Mouse (Mus musculus) stomach, postnatal 0 days (tissue): ENCODE data around the gene 6030445D17Rik. TPM values are rescaled to one million over a fixed set of nuclear protein-coding genes. Genes with fewer than 3 reads are reported as not detected.

Experiments
- ATAC-seq: fragments of 200-750 bp; cut with Nextera tagmentation; 2 replicates; pipeline ENCODE4 v1.8.0; 2017; ENCODE audit not compliant: low FRiP score, low TSS enrichment
- DNase-seq: peaks from one replicate; pipeline ENCODE4 v3.0.0-alpha.2; 2016; ENCODE audit warnings: low spot score
- H3K27ac ChIP-seq: fragments of 300-500 bp; sonication (generic); replicated peaks from 2 replicates; pipeline ENCODE4 v1.5.1; 2014; ENCODE audit warnings: mild to moderate bottlenecking, control low read depth
- H3K27me3 ChIP-seq: fragments of 300-500 bp; sonication (generic); 2 replicates; pipeline ENCODE4 v1.6.1; 2014; ENCODE audit warnings: low read length; ENCODE audit not compliant: control insufficient read depth, insufficient read depth
- H3K36me3 ChIP-seq: fragments of 300-500 bp; sonication (generic); 2 replicates; pipeline ENCODE4 v1.6.1; 2014; ENCODE audit warnings: low read length, mixed read lengths; ENCODE audit not compliant: control insufficient read depth, insufficient read depth
- H3K4me1 ChIP-seq: fragments of 300-500 bp; sonication (generic); replicated peaks from 2 replicates; pipeline ENCODE4 v1.6.1; 2014; ENCODE audit warnings: antibody characterized with exemption; ENCODE audit not compliant: control insufficient read depth, insufficient read depth
- H3K4me2 ChIP-seq: fragments of 300-500 bp; sonication (generic); replicated peaks from 2 replicates; pipeline ENCODE4 v1.6.1; 2014; ENCODE audit warnings: low read depth, mild to moderate bottlenecking, control low read depth, moderate library complexity
- H3K4me3 ChIP-seq: fragments of 300-500 bp; sonication (generic); 2 replicates; pipeline ENCODE4 v1.5.1; 2014; ENCODE audit warnings: low read depth, low read length, control low read depth
- H3K9ac ChIP-seq: fragments of 300-500 bp; sonication (generic); 2 replicates; pipeline ENCODE4 v1.6.1; 2014; ENCODE audit warnings: mild to moderate bottlenecking, low read length, control low read depth, mixed read lengths
- H3K9me3 ChIP-seq: fragments of 300-500 bp; sonication (generic); 2 replicates; pipeline ENCODE4 v1.6.1; 2016; ENCODE audit warnings: low read length; ENCODE audit not compliant: control insufficient read depth
- CTCF ChIP-seq: IDR thresholded peaks from 2 replicates; pipeline ENCODE4 v1.5.1; 2016; ENCODE audit warnings: antibody characterized with exemption, low read depth, mild to moderate bottlenecking, moderate library complexity
- EP300 ChIP-seq: optimal IDR thresholded peaks from 2 replicates; pipeline ENCODE3; 2016; ENCODE audit warnings: antibody characterized with exemption
- WGBS: fragments of 180-500 bp; shearing (Covaris S2); extraction: QIAGEN DNeasy Blood & Tissue Kit; methylation state at CpG from one replicate; pipeline ENCODE4 v1.1.7; 2014; 5-methylcytosine and 5-hydroxymethylcytosine counted together
- polyA plus RNA-seq: library from polyadenylated mRNA; unstranded; fragments of >200 nt; fragmentation: Nextera tagmentation; extraction: Ambion mirVana; gene quantifications from 2 replicates; pipeline ENCODE4 v1.2.1, GENCODE M21; 2015

Gene 6030445D17Rik
- 0.33 and 0.40 TPM in 2 replicates for polyA plus RNA-seq

- no peaks in the 10 kb centered on the region; the same call in 1 of the 2 replicates for H3K27me3 ChIP-seq
- ATAC-seq: peak; percentile 84
- peak; percentile 33 for TF ChIP-seq CTCF
- TF ChIP-seq EP300: no peak
- 0 out of 2 replicates have a peak, but pooled peaks cover 3% of the 10 kb centered on the region for H3K4me1 ChIP-seq
- H3K36me3 ChIP-seq: no peaks in the 10 kb centered on the region
- H3K4me2 ChIP-seq: peak within 1 kb of the TSS; percentile 97
- peak; percentile 78 for DNase-seq
- H3K9ac ChIP-seq: peak within 1 kb of the TSS; percentile 74
- peak within 1 kb of the TSS; percentile 69 for H3K4me3 ChIP-seq
- no peaks in the 10 kb centered on the region for H3K9me3 ChIP-seq
- H3K27ac ChIP-seq: peak within 1 kb of the TSS; percentile 90
- 2% methylated on average over 62 of the region's 64 CpGs for WGBS
These were observed at the start of gene 6030445D17Rik for GRCm38 (mm10) chr4:136462086-136462838. Gene 6030445D17Rik (plus strand): TSS chr4:136462250.

GRCm38 (mm10) chr4:136415477-136415876 lies 46.6 kb upstream of the 6030445D17Rik start:
- H3K9ac ChIP-seq: no peak overlapping the region
- WGBS: 81% methylated on average over 9 of the region's 9 CpGs
- DNase-seq (no peak), ATAC-seq (no peak)
- H3K36me3 ChIP-seq: no peaks in the 10 kb centered on the region
- H3K27me3 ChIP-seq: no peaks in the 10 kb centered on the region; the same call in 1 of the 2 replicates
- H3K4me2 ChIP-seq: no peak overlapping the region
- no peak overlapping the region for H3K27ac ChIP-seq
- H3K4me3 ChIP-seq: no peak overlapping the region
- TF ChIP-seq EP300 (no peak), CTCF (no peak)
- H3K9me3 ChIP-seq: no peaks in the 10 kb centered on the region
- H3K4me1 ChIP-seq: no peaks in the 10 kb centered on the region

- no peak overlapping the region for H3K4me3 ChIP-seq
- ATAC-seq (no peak), DNase-seq (no peak)
- H3K27ac ChIP-seq: no peak overlapping the region
- no peak overlapping the region for H3K9ac ChIP-seq
- 22% methylated on average over 11 of the region's 11 CpGs for WGBS
- H3K27me3 ChIP-seq: no peaks in the 10 kb centered on the region; the same call in 1 of the 2 replicates
- H3K36me3 ChIP-seq: no peaks in the 10 kb centered on the region
- no peaks in the 10 kb centered on the region for H3K4me1 ChIP-seq
- TF ChIP-seq CTCF: no peak
- TF ChIP-seq EP300: no peak
- H3K9me3 ChIP-seq: no peaks in the 10 kb centered on the region
- H3K4me2 ChIP-seq: no peak overlapping the region
These were observed 43.1 kb upstream of the 6030445D17Rik start for GRCm38 (mm10) chr4:136418962-136419361.

GRCm38 (mm10) chr4:136419386-136419785 lies 42.7 kb upstream of the 6030445D17Rik start:
- Histone ChIP-seq H3K27me3 (peaks cover 1% of the 10 kb centered on the region; the same call in 1 of the 2 replicates), H3K4me3 (no peak overlapping the region), H3K9me3 (no peaks in the 10 kb centered on the region), H3K9ac (no peak overlapping the region), H3K27ac (no peak overlapping the region), H3K4me2 (no peak overlapping the region), H3K4me1 (peaks cover 2% of the 10 kb centered on the region; the same call in 1 of the 2 replicates), H3K36me3 (no peaks in the 10 kb centered on the region)
- TF ChIP-seq CTCF (no peak), EP300 (no peak)
- WGBS: 75% methylated on average over 6 of the region's 6 CpGs
- ATAC-seq (no peak), DNase-seq (no peak)

GRCm38 (mm10) chr4:136423224-136423623 lies 38.8 kb upstream of the 6030445D17Rik start, which contains the start of gene Htr1d:
Gene Htr1d (plus strand): TSS chr4:136423524.
- TF ChIP-seq CTCF: no peak
- TF ChIP-seq EP300: no peak
- ATAC-seq (no peak), DNase-seq (no peak)
- no peaks in the 10 kb centered on the region for H3K36me3 ChIP-seq
- peaks cover 6% of the 10 kb centered on the region for H3K4me1 ChIP-seq
- H3K9ac ChIP-seq: peak within 1 kb of the TSS; percentile 47
- no peak within 1 kb of the TSS for H3K27ac ChIP-seq
- no peaks in the 10 kb centered on the region for H3K9me3 ChIP-seq
- H3K4me3 ChIP-seq: peak within 1 kb of the TSS; percentile 53
- H3K4me2 ChIP-seq: peak within 1 kb of the TSS; percentile 97
- WGBS: 59% methylated on average over 9 of the region's 9 CpGs
- H3K27me3 ChIP-seq: peaks cover 2% of the 10 kb centered on the region; the same call in 1 of the 2 replicates
